Mouse (Mus musculus) gastrocnemius, postnatal 14 days (tissue): Measurements from ENCODE around the gene Tarm1. TPM values are rescaled to one million over a fixed set of nuclear protein-coding genes. Genes with fewer than 3 reads are reported as not detected.

Experiments used
- DNase-seq: peaks from one replicate; pipeline ENCODE4 v3.0.0; 2021; ENCODE audit warnings: mixed read lengths
- intact Hi-C: fragments of 180-260 bp; cut with DNase I; formaldehyde crosslinking; loops from one replicate; pipeline ENCODE4 v1.15.1; 2025; ENCODE audit warnings: low total_unique reads
- long read RNA-seq, 2 experiments: library from polyadenylated mRNA; stranded (forward); transcript quantifications; one replicate each; pipeline ENCODE4 v2.0.0; 2021
- total RNA-seq, 2 experiments: library from RNA; stranded (reverse); gene quantifications; 2 replicates each; pipeline ENCODE4 v1.2.3; 2021

The Tarm1 gene
- under 1 TPM in 1 of 2 experiments, not detected in 1; 0.12 TPM for total RNA-seq
- long read RNA-seq, experiment 1 = 0 reads
- long read RNA-seq, experiment 2 = 0 reads

DNA sequence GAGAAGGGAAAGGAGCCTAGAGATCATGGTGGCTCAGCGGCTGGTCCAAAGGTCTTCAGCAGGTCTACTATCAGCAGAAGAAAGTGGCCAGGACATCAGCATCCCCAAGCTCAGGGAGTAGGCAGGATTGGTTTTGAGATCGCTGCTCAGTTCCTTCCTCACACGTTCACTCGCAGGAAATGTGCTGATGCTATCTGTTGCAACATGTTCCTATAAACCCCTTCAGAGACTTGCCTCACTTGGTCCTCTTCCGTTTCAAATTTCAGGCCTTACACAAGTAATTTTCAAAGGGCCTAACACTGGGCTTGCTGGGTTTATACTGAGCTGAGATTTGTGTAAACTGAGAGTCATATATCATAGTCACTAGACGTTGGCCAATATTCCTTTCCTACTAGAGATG is at the start of gene Tarm1:
Gene Tarm1 (minus strand): TSS at position 186 of the 400 bp plus-strand sequence.
- DNase-seq = no peak
- intact Hi-C loops = no loop called here

- no peak for DNase-seq
- intact Hi-C loops = no loop called here
Observed at GRCm38 (mm10) chr7:3505913-3506312, 3.5 kb upstream of the Tarm1 start.

DNA sequence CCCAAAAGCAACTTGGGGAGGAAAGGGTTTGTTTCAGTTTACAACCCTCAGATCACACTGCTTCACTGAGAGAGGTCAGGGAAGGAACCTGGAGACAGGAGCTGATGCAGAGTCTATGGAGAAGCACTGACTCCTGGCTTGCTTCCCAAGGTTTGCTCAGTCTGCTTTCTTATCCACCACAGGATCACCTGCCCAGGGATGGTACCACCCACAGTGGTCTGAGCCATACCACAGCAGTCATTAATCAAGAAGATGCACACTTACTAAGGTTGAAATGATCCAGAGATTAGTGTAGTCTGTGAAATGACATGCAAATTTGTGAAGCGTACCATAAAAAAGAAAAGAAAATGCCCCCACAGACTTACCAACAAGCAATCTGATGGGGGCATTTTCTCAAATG is 2.0 kb downstream of the Tarm1 start:
- intact Hi-C loops = no loop called here

GRCm38 (mm10) chr7:3481948-3482608 is 20.3 kb downstream of the Tarm1 start:
- intact Hi-C loops = no loop called here
- DNase-seq = no peak

More for the DNA sequence above, 2.0 kb downstream of the Tarm1 start:
- DNase-seq = no peak

DNA sequence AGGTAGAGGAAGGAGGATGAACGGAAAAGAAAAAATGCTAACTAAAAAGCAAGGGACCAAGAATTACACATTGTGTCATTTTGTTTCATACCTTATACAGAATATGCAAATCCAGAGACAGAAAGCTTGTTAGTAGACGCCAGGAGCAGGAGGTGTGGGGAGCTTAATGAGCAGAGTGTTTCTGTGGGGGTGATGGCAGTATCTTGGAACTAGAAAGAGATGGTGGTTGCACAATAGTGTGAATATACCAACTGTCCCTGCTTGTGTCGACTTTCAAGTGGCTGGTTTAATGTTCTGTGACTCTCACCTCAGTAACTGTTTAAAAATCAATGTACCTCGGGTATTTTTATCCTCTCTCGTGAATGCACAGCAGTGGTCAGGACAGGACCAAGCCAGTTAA is 25.7 kb downstream of the Tarm1 start:
- DNase-seq = no peak
- intact Hi-C loops = no loop called here

DNA sequence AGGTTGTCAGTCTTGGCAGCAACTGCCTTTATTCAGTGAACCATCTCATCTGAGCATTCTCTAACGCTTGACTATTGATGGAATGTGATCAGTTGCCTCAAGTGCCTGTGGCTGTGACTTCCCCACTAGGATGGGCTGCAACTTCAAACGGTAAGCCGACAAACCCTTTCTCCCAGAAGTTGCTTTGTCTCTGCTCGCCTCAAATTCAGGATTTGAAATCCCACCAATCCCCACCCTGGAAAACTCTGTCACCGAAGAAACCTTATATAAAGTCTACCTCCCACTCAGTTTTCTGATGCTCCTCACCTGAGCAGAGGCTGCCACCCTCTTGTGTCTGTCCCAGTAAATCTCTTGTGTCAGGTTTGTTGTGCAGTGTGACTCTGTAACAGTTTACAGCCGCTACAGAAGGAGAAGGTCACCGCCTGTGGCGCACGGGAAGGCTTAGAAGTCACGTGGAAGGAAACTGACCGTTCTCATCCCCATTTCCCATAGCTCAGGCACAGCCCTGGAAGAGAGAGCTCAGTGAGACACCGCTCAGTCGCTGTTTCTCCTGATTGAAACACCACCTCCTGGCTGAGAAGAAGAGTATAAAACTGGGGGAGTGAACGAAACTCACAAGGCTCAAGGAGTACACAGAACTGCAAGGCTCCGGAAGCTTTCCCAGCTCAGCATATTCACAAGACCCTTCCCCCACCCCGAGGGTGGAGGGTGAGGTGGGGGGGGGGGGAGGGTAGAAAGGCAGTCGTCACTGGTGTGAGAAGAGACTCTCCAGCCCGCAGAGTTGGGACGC is 27.9 kb downstream of the Tarm1 start:
- DNase-seq = no peak
- intact Hi-C loops = no loop called here

DNA sequence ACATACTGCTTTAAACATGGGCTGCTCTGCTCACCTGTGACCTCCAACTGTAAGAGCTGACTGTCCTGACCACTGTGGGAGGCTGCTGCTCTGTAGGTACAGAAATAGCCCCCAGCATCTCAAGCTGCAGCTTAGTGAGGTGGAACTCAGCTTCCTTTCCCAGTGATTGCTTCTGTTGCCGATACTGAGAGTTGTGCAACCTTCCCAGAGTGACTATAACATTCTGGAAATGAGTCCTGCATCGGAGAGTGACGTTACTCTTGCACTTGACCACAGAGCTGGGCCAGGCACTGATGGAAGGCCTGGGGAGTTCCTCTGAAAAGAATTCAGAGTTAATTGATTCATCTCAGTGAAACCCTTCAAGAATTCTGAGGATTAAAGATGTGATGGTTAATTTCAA is 29.6 kb downstream of the Tarm1 start:
- intact Hi-C loops = no loop called here
- DNase-seq = no peak

DNA sequence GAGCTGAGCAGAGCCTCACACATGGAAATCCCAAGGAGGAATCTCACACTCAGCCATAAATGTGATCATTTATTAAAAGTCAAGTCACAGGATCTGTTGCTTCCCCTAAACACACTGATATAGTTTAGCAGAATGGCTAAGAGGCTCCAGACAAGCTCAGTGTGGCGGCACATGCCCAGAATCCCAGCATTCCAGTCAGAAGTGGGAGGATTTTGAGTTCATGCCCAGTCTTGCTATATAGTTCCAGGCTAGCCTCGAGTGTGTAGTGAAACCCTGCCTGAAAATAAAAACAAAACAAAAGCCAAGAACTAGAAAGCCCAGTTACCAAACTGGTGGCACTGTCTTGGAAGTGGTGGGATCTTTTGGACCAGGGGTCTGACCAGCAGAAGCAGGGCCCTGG is 33.8 kb downstream of the Tarm1 start:
- intact Hi-C loops = no loop called here
- DNase-seq = no peak

DNA sequence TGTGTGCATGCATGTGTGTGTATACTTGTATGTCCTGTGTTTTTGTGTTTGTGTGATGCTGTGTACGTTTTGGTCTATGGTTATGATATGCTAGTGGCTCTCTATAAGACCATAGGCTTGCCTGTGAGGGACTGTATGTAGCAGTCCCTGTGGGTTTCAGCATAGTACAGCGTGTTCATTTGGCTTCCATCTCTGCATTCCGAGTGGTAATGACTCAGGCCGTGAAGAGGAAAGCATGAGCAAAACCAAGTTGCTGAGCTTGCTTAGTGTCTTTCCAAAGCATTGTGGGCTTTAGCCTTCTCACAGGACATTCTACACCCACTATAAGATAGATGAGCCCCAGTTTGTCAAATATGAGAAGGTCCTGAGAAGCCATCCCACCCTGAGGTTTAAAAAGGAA is 39.1 kb downstream of the Tarm1 start:
- no peak for DNase-seq
- intact Hi-C loops = no loop called here

- intact Hi-C loops = no loop called here
- DNase-seq = no peak
Observed at GRCm38 (mm10) chr7:3460261-3460660, 42.2 kb downstream of the Tarm1 start.

DNA sequence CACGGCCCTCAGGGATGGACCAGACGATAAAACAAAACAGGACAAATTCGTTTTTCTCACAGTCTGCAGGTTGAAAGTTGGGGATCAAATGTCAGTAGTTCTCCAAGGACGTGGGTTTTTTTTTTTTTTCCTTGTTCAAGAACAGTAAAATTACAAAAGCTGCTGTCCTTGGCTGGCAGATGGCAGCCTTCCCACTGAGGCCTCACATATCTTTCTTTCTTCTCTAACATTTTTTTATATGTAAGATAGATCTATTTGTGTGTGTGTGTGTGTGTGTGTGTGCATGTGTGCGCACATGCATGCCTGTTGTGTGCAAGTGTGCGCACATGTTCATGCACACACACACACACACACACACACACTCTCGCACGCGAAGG is 44.6 kb downstream of the Tarm1 start:
- DNase-seq = no peak
- intact Hi-C loops = no loop called here

DNA sequence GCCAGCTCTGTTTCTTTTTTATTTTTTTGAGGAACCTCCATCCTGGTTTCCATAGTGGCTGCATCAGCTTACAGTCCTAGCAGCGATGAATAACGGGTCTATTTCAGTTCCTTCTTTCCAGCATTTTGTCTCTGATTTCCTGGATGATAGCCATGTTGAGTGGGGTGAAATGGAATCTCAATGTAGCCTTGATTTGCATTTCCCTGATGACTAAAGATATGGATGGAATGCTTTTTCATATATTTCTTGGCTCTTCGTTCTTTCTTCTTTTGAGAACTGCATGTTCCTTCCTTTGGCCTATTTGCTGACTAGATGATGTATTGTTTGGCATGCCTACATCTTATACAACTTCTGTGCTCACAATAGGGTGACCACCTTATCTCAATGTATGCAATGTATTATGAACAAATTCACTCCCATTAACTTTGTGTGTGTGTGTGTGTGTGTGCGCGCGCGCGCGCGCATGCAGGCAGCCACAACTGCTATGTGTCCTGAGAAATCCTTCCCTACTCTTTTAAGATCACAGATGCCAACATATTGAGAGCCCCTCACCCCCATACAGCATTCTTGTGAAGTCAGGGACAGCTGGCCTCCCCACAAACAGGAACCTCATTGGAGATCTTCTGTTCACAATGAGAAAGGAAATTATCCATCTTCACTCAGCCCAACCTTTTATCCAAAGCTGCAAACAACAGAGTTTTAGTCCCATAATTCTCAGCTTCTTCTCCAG is 45.1 kb downstream of the Tarm1 start:
- intact Hi-C loops = no loop called here

GRCm38 (mm10) chr7:3453486-3454183 is 48.8 kb downstream of the Tarm1 start:
- DNase-seq = no peak
- intact Hi-C loops = no loop called here

More for the DNA sequence above, 45.1 kb downstream of the Tarm1 start:
- no peak for DNase-seq

GRCm38 (mm10) chr7:3452821-3453485 is 49.5 kb downstream of the Tarm1 start:
- DNase-seq = no peak
- intact Hi-C loops = no loop called here

GRCm38 (mm10) chr7:3451161-3451560 is 51.3 kb downstream of the Tarm1 start:
- intact Hi-C loops = loop anchor here (2.0 kb wide), 1 partner anchor 120 kb away; no protein-coding TSS in a partner anchor
- no peak for DNase-seq

DNA sequence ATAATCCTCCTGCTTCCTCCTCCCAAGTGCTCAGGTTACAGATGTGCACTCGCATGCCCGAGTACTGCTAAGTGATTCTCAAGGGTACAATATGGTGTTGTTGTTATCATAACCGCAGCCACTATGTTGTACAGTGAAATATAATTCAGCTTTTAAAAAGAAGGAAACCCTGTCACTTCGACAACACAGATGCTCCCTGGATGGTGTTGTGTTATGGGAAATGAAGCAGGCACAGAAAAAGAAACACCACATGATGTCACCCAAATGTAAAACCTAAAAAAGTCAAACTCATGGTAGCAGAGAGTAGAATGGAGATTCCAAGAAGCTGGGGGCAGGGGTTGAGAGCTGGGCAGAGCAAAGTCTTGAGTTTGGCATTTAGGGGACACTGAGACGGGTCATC is 51.8 kb downstream of the Tarm1 start:
- intact Hi-C loops = loop anchor here (2.0 kb wide), 1 partner anchor 120 kb away; no protein-coding TSS in a partner anchor
- DNase-seq = no peak

DNA sequence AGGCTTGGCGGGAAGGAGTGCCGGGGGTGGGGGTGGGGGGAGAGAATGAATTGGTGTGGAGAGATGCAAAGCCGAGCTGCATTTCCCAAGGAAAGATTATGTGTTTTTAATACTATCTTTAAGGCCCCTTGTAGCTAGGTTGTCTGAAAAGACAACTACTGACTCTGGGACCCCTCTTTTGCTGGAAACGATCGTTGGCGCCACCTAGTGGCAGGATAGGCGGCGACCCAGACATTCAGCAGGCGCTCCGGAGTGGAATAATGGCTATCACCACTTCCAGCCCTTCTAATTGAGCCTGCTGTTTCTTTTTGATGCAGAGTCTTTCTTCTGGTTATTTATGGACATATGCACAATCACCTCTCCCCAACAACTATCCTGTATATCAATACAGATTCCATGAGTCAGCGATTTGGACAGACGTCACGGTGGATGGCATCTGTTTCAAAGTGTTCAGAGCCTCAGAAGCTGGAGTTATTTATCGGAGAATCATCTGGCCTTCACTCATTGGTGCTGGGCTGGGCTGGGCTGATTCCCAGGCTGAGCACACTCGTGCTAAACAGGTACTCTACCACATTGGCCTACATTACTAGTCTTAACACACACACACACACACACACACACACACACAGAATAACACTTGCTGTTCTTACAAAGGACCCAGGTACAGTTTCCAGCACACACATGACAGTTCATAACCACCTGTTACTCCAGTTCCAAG is 53.5 kb downstream of the Tarm1 start:
- intact Hi-C loops = loop anchor here (10.0 kb wide), 1 partner anchor 224 kb away; no protein-coding TSS in a partner anchor
- DNase-seq = peak; percentile 65

DNA sequence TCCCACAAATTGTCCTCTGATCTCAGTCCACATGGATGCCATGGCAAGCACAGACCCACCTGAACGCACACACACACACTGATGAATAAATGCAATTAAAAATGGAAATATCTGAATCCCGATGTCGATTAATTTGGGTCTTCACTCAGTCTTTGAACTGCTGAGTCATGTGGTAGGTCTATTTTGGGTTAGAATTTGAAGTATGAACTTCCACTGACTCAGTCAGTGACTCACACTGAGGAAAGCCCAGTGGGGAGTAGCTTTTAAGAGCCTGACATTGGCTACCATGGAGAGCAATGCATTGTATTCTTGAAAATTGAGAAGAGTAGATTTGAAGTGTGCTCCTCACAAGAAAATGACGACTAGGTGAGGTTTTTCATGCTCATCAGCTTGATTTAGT is 55.4 kb downstream of the Tarm1 start:
- intact Hi-C loops = loop anchor here (10.0 kb wide), 1 partner anchor 222 kb away; no protein-coding TSS in a partner anchor

More for the DNA sequence above, 55.4 kb downstream of the Tarm1 start:
- no peak for DNase-seq
